Mouse (Mus musculus) mature B cell (primary cell): ENCODE measurements around the gene Vsig10l.

ENCODE experiments used
- in situ Hi-C: fragments of 300-500 bp; cut with MboI; formaldehyde crosslinking; loops from 2 replicates; pipeline ENCODE4 v1.14.3; 2019

The Vsig10l gene

GRCm38 (mm10) chr7:43454371-43454770 is 8.6 kb upstream of the Vsig10l start:
- in situ Hi-C loops, result no loop called here

DNA sequence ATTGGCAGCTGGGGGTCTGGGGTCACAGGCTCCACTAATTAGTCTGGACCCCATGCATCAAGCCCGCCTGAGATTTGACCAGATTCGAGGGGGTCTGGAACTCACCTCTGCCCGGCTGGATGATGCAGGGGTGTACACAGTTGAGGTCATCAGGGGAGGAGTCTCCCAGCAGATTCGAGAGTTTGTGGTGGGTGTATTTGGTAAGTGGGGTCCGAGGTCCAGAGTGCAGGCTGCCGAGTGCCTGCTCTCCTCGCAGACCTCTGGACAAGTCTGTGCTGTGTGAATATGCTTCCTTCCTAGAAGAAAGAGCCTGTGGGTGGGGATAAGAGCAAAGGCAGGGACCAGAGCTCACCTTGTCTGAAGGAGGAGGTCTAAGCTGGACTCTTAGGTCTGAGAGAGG is 1.0 kb downstream of the Vsig10l start:
- in situ Hi-C loops, result loop anchor here (10.0 kb wide), 1 partner anchor 119 kb away; no protein-coding TSS in a partner anchor

DNA sequence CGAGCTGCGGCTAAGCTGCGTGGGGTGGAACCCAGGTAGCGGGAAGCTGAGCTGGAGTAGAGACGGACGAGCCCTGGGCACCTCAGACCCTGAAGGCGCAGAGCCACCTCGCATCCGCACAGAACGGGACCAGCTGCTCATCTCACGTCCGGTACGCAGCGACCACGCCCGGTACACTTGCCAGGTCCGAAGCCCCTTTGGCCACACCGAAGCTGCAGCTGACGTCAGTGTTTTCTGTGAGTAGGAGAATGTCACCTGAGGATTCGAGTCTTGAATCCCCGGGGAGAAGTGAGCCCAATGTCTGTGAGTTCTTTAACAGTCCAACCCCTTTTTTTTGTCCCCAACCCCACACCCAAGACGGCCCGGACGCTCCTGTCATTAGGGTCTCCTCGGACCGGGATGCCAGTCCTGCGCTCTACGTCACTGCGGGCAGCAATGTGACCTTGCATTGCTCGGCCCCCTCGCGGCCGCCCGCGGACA is 2.0 kb downstream of the Vsig10l start:
- in situ Hi-C loops, result loop anchor here (10.0 kb wide), 1 partner anchor 120 kb away; no protein-coding TSS in a partner anchor

- in situ Hi-C loops, result loop anchor here (10.0 kb wide), 1 partner anchor 121 kb away; no protein-coding TSS in a partner anchor
These were observed 2.6 kb downstream of the Vsig10l start for GRCm38 (mm10) chr7:43465344-43466098.

DNA sequence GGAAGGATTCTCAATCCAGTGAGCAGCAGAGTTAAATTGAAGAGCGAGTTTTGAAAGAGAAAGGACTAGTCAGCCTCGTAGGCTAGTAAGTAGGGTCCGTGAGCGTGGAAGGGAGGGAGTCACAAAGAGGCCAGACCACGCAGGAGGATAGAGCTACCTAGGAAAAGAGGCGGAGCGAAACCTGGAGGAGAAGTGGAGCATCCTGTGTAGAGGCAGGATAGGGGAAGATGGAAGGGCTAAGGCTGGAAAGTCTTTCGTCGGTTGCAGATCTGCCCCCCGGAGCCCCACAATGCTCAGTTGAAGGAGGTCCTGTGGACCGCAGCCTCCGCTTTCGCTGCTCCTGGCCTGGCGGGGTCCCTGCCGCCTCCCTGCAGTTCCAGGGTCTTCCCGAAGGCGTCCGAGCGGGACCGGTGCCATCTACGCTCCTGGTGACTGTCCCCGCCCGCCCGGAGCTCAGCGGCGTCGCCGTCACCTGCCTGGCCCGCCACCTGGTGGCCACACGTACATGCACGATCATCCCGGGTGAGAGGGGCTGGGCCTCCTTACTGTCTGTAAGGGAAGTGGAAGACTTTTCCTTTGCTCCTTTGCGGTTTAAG is 3.2 kb downstream of the Vsig10l start:
- in situ Hi-C loops, result loop anchor here (10.0 kb wide), 1 partner anchor 121 kb away; no protein-coding TSS in a partner anchor

DNA sequence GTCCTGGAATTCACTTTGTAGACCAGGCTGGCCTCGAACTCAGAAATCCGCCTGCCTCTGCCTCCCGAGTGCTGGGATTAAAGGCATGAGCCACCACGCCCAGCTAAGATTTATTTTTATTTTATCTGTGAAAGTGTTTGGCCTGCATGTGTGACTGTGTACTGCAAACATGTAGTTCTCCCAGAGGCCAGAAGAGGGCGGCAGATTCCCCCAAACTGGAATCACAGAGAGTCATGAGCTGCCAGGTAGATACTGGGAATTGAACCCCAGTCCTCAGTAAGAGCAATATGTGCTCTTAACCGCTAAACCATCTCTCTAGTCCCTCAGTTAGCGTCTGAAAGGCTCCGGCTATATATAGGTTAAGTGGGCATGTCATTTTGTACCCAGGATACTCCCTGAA is 7.4 kb downstream of the Vsig10l start:
- in situ Hi-C loops, result no loop called here

DNA sequence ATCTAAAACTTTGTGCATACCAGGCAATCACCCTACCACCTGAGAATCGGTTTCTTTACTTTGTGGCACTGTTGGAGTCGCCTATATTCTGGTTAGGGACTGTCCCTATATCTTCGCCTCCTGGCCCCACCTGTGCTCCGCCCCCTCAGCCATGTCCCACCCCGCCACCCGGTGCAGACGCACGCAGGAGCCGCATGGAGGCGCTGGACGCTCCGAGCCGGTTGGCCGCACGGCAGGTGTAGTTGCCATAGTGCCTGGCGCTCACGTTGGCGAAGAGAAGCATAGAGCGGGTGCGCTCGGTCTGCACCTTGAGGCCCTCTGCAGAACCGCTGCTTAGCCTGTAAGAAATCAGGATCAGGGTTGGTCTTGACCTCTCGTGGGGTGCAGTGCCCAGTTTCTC is 12.8 kb downstream of the Vsig10l start:
- in situ Hi-C loops, result no loop called here

DNA sequence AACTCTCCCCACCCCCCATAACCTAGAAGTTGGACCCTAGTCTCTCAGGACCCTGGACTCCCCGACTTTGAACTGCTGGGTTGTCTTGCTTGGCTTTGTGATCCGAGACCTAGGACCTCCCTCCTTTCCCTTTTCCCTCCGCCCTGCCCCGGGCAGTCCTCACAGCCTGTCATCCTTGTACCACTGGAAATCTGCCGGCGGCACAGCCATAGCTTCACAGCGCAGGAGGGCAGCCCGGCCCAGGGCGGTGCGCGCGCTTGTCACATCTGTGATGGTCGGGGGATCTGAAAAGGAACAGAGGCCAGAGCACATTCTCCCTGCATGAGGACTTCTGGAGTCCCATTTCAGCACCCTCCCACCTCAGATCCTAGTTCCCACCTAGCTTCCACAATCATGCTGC is 13.4 kb downstream of the Vsig10l start:
- in situ Hi-C loops, result no loop called here

GRCm38 (mm10) chr7:43481191-43481590 is 18.2 kb downstream of the Vsig10l start:
- in situ Hi-C loops, result no loop called here

- in situ Hi-C loops, result no loop called here
These were observed 19.3 kb downstream of the Vsig10l start for GRCm38 (mm10) chr7:43482090-43482716.

- in situ Hi-C loops, result no loop called here
These were observed 20.3 kb downstream of the Vsig10l start for GRCm38 (mm10) chr7:43483236-43483635.

- in situ Hi-C loops, result no loop called here
These were observed 25.7 kb downstream of the Vsig10l start for GRCm38 (mm10) chr7:43488646-43489045.

DNA sequence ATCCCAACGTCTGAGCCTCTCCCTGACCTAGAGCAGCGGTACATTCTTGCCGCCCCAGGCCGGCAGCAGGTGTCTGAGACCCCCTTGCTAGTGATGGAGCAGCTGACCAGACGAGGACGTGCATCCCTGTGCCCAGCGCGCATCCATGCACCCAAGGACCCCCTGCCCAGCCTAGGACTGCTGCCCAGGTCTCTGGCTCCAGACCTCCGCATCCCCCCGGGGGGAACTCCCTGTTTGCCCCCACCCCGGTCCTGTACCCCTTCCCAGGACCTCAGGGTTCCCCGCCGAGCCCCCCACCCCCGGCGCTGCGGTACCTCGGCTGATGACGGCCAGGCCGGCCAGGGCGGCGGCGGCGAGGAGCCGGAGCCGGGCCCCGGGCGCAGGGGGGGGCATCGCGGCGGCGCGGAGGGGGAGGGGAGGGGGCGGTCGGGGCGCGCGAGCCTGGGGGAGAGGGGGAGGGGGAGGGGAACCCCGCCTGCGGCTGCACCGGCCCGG is 26.7 kb downstream of the Vsig10l start, which contains the start of gene Iglon5:
TSS of gene Iglon5 (minus strand) at position 445 of the 495 bp plus-strand sequence.
- in situ Hi-C loops, result no loop called here

- in situ Hi-C loops, result no loop called here
These were observed 27.2 kb downstream of the Vsig10l start for GRCm38 (mm10) chr7:43490182-43490584.

DNA sequence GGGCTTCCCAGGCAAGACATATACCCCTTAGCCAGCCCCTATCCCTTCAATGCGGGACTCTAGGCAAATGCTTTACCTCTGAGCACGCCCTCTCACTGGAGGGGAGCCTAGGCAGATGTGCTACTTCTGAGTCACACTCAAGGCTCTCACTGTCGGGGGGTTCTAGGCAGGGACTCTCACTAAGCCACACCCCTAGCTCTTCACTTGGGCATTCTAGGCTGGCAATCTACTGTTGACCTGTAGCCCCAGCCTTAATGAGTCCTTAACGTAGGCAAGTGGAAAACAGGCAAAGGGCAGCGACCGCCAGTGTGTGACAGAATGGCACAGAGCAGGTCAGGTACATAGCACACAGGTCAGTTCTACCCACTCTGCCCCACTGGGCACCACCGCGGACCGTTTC is 27.9 kb downstream of the Vsig10l start:
- in situ Hi-C loops, result no loop called here

DNA sequence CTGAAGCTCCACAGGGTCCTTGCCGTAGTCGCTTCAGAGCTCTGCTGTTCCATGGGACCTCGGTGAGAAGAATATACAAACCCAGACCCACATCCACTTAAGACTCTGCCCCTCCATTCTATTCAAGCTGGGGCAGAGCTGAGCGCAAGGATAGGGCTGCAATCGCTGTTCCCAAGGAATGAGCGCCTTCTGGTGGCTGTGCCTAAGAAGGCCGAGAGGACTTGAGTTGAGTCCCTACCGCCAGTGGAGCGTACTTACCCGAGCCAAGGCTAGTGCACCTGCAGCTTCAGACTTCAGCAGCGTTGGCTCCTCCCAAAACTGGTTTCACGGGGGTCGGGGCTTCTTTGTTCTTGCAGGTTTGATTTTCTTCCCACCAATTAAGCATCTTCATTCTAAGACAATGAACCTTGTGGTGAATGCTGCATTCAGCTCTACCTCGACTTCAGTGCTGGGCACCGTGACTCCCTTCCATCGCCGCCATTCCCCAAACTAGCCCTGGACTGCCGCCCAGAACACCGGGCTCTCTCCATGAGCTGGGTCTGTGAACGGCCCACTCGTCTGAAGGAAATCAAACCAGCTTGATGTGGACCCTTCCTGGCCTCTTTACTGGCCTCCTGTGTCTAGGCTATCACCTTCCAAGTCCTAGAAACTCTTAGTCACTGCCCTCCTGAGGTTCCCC is 32.5 kb downstream of the Vsig10l start:
- in situ Hi-C loops, result no loop called here

GRCm38 (mm10) chr7:43511707-43512478 is 48.9 kb downstream of the Vsig10l start:
- in situ Hi-C loops, result no loop called here

DNA sequence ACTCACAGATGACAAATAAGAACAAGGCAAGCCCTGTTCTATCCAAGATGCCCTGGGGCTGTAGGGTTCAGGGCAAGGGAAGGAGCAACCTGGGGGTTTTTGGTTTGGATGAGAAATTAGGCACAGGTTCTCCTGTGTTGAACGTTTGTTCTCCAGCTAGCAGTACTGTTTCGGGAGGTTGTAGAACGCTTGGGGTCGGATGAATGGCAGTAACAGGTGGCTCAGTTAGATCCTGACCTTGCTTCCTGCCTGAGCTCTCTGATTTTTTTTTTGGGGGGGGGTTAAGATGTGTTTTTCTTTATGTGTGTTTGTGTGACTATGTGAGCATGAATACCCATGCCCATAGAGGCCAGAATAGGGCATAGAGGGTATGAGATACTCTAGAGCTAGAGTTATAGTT is 49.6 kb downstream of the Vsig10l start:
- in situ Hi-C loops, result no loop called here

DNA sequence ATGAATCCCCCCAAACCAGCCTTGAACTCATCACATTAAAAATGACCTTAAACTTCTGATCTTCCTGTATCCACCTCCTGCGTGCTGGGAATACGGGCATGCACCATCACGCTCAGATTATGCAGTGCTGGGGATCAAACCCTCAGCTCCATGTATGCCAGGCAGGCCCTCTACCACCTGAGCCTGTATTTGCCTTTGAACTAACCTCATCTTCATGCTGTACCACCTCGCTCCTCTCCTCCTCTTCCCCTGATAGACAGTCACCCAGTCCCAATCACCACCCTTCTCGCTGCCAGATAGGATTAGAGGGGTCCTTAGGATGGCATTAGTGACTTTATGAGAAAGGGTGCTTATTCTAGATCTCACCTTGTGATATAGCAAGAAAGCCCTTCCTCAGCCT is 52.1 kb downstream of the Vsig10l start:
- in situ Hi-C loops, result no loop called here

DNA sequence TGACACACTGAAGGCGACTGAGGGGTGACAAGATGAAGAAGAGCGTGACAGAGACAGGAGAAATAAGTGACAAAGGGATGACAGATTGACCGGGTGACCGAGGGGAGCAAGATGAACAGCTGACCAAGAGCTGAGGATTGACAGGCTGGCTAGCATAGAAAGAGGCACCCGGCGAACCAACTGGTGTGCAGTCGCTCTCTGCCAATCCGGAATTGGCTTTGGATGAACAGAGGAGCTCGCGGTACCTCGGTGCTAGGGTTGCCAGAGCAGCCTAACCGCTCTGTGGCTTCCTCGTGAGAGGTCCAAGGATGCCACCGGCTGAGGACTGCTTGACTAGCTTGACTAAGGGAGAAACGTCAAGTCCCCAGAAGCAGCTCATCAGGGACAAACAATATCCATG is 55.4 kb downstream of the Vsig10l start:
- in situ Hi-C loops, result no loop called here
